ENCODE assay signal across 35 mouse cellular contexts in the genomic region with DNA sequence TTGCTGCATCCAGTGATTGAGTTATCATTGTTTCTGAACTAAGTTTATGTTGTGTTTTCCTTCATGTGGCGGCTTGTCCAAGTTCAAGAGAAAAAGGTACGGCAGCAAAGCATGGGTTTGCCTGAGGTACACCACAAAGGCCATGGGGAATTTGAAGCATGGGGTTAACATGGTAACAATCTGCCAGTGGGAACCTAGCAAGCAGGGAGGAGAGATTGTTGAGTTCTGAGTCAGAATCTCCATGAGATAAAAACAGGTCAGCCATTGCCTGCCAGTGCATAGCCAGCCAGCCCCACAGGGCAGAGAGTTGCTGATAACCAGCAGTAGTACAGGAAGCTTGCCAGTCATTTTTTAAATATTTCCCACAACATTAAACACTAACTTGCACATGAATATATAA. TPM values are rescaled to one million over a fixed set of nuclear protein-coding genes. Genes with fewer than 3 reads are reported as not detected.
DNase-seq lines count a peak whose midpoint lies in the region.
"Had no signal": no experiment of that assay in that cellular context is flagged by ENCODE, and none has a peak within 500 bp of the region (broad histone marks: within the 10 kb centered on the region; RNA-seq: fewer than 3 reads in every experiment).

No protein-coding gene starts in this region.

- WGBS in heart, embryonic 10.5 days: 74% methylated on average over 2 of the region's 2 CpGs
- WGBS in hindbrain, embryonic 10.5 days: 93% methylated on average over 2 of the region's 2 CpGs

- H3K9me3 ChIP-seq in heart, embryonic 10.5 days: no peaks in the 10 kb centered on the region
- no peaks in the 10 kb centered on the region for H3K9me3 ChIP-seq in hindbrain, embryonic 10.5 days
- H3K9me3 ChIP-seq: embryonic facial prominence, embryonic 13.5 days; hindbrain, embryonic 15.5 days; intestine, embryonic 15.5 days; limb, embryonic 10.5 days; liver, embryonic 15.5 days; lung, embryonic 15.5 days had no signal

- no peaks in the 10 kb centered on the region for H3K36me3 ChIP-seq in heart, embryonic 10.5 days
- no peaks in the 10 kb centered on the region for H3K36me3 ChIP-seq in hindbrain, embryonic 10.5 days
- H3K36me3 ChIP-seq: embryonic facial prominence, embryonic 13.5 days; hindbrain, embryonic 15.5 days; intestine, embryonic 15.5 days; limb, embryonic 10.5 days; liver, embryonic 15.5 days; lung, embryonic 15.5 days had no signal

- no peak overlapping the region for H3K27ac ChIP-seq in heart, embryonic 10.5 days
- no peak overlapping the region for H3K27ac ChIP-seq in hindbrain, embryonic 10.5 days
- H3K27ac ChIP-seq: embryonic facial prominence, embryonic 13.5 days; gastrocnemius, adult 2 months; hindbrain, embryonic 15.5 days; intestine, embryonic 15.5 days; limb, embryonic 10.5 days; liver, embryonic 15.5 days; lung, embryonic 15.5 days; macrophage had no signal

- no peak overlapping the region for H3K4me3 ChIP-seq in heart, embryonic 10.5 days
- H3K4me3 ChIP-seq in hindbrain, embryonic 10.5 days: no peak overlapping the region
- H3K4me3 ChIP-seq: embryonic facial prominence, embryonic 13.5 days; erythroblast, embryonic 14.5 days; gastrocnemius, adult 2 months; hindbrain, embryonic 15.5 days; intestine, embryonic 15.5 days; limb, embryonic 10.5 days; liver, embryonic 15.5 days; lung, embryonic 15.5 days had no signal

- no peaks in the 10 kb centered on the region for H3K4me1 ChIP-seq in heart, embryonic 10.5 days
- no peaks in the 10 kb centered on the region for H3K4me1 ChIP-seq in hindbrain, embryonic 10.5 days (replicated peaks)
- H3K4me1 ChIP-seq: embryonic facial prominence, embryonic 13.5 days; hindbrain, embryonic 15.5 days; intestine, embryonic 15.5 days; limb, embryonic 10.5 days; liver, embryonic 15.5 days; lung, embryonic 15.5 days had no signal

- no peaks in the 10 kb centered on the region for H3K27me3 ChIP-seq in heart, embryonic 10.5 days (ENCODE audit: insufficient read depth, poor library complexity, severe bottlenecking)
- no peaks in the 10 kb centered on the region for H3K27me3 ChIP-seq in hindbrain, embryonic 10.5 days (ENCODE audit: insufficient read depth, poor library complexity, severe bottlenecking)
- H3K27me3 ChIP-seq: embryonic facial prominence, embryonic 13.5 days; hindbrain, embryonic 15.5 days; intestine, embryonic 15.5 days; liver, embryonic 15.5 days; lung, embryonic 15.5 days had no signal

- DNase-seq in heart, adult 11 months: peak; percentile 87
- no peak for DNase-seq in heart, embryonic 10.5 days (ENCODE audit: low spot score)
- DNase-seq in urinary bladder, postnatal 14 days (ENCODE audit: low spot score): peak; percentile 34
- DNase-seq in urinary bladder, postnatal 25 days (ENCODE audit: low spot score): no peak
- DNase-seq in fibroblast of lung, adult 2 months (ENCODE audit: low read depth): peak; percentile 21
- DNase-seq in hindbrain, embryonic 10.5 days (ENCODE audit: low spot score): no peak
- no peak for DNase-seq in gastrocnemius, postnatal 10 days
- DNase-seq in cerebellum, adult 11 months: no peak
- DNase-seq: adrenal gland, adult 8-10 months; cerebellum, adult 2 months; cerebellum, postnatal 25 days; gastrocnemius, adult 2 months; kidney, adult 8-10 months; kidney, postnatal 10 days; liver; thymus, adult 18-20 months; thymus, postnatal 36 days had no signal

RNA-seq across cellular contexts. Expression of a gene that starts 10.5 kb away (rescaled TPM):
- polyA plus RNA-seq in heart, embryonic 10.5 days (2016; fragmentation: Nextera tagmentation; extraction: Ambion mirVana): not detected in 2 replicates
- polyA plus RNA-seq in hindbrain, embryonic 10.5 days (2016; fragmentation: Nextera tagmentation; extraction: Ambion mirVana): not detected in 2 replicates
- total RNA-seq in gastrocnemius, postnatal 10 days (2021): not detected
- total RNA-seq: adrenal gland, adult 8-10 months; gastrocnemius, adult 2 months; granulocyte monocyte progenitor cell, adult 5-6 weeks; heart, postnatal 36 days; layer of hippocampus, adult 18-20 months; layer of hippocampus, postnatal 25 days had no signal
- polyA plus RNA-seq: cerebellum, adult 2 months; erythroblast, embryonic 14.5 days; forebrain, embryonic 14.5 days; frontal cortex, adult 2 months; hindbrain, embryonic 15.5 days; intestine, embryonic 15.5 days; limb, embryonic 10.5 days; liver, embryonic 15.5 days; lung, embryonic 15.5 days; macrophage; midbrain, embryonic 16.5 days; neural tube, embryonic 14.5 days; small intestine, adult 2 months; stomach, embryonic 16.5 days had no signal

RNA-seq across cellular contexts. Expression of a gene that starts 26.9 kb away (rescaled TPM):
- polyA plus RNA-seq in heart, embryonic 10.5 days (2016; fragmentation: Nextera tagmentation; extraction: Ambion mirVana): 0.72 and 1.1 TPM in 2 replicates
- 0.94 and 1.2 TPM in 2 replicates for polyA plus RNA-seq in hindbrain, embryonic 10.5 days (2016; fragmentation: Nextera tagmentation; extraction: Ambion mirVana)
- 1 to 10 TPM; 1.2 to 1.6 TPM for total RNA-seq in gastrocnemius, postnatal 10 days (2021)
- polyA plus RNA-seq: erythroblast, embryonic 14.5 days had no signal

RNA-seq across cellular contexts. Expression of a gene that starts 52.0 kb away (rescaled TPM):
- polyA plus RNA-seq in heart, embryonic 10.5 days (2016; fragmentation: Nextera tagmentation; extraction: Ambion mirVana): 39.2 and 43.6 TPM in 2 replicates
- polyA plus RNA-seq in hindbrain, embryonic 10.5 days (2016; fragmentation: Nextera tagmentation; extraction: Ambion mirVana): 58.0 and 66.1 TPM in 2 replicates
- 10 to 100 TPM; 31.5 to 34.3 TPM for total RNA-seq in gastrocnemius, postnatal 10 days (2021)

Comparison
In these comparisons a context has a peak if more than half of its experiments do, and no peak if none do; other contexts are left out.
1. DNase-seq: peak in heart, adult 11 months (single experiment), urinary bladder, postnatal 14 days (single experiment) and fibroblast of lung, adult 2 months (single experiment); none in heart, embryonic 10.5 days (single experiment), urinary bladder, postnatal 25 days (single experiment), hindbrain, embryonic 10.5 days (single experiment), gastrocnemius, postnatal 10 days (single experiment) and cerebellum, adult 11 months (single experiment).